Mouse (Mus musculus) lung, adult 2 months (tissue): ENCODE data around the gene Usp3.

Source experiments
- CTCF ChIP-seq: fragments of 200-500 bp; IDR thresholded peaks from 2 replicates; pipeline ENCODE4 v1.5.1; 2011; ENCODE audit warnings: mild to moderate bottlenecking, low read length, control low read depth; ENCODE audit not compliant: insufficient read depth
- POLR2A ChIP-seq: fragments of 200-500 bp; IDR thresholded peaks from 2 replicates; pipeline ENCODE4 v1.6.1; 2011; ENCODE audit warnings: low read depth, mild to moderate bottlenecking, control low read depth, low read length, borderline replicate concordance; ENCODE audit errors: extremely low read depth

- TF ChIP-seq CTCF (no peak), POLR2A (no peak)
Measured at GRCm38 (mm10) chr9:66561496-66561895, 31.4 kb downstream of the Usp3 start.
